Mouse (Mus musculus) frontal cortex, adult 2 months (tissue): ENCODE measurements around the gene Mpzl1. TPM values are rescaled to one million over a fixed set of nuclear protein-coding genes. Genes with fewer than 3 reads are reported as not detected.
"Not testable (repeated sequence)": the region's sequence is repeated elsewhere in the genome, so short reads cannot be mapped to it uniquely, and the experiment has no call there.

Experiments
- DNase-seq, 2 experiments: peaks; one replicate each; pipeline ENCODE4 v3.0.0; 2022; ENCODE audit warnings: low spot score in 1 of 2; ENCODE audit errors: extremely low spot score in 1 of 2
- polyA plus RNA-seq: library from polyadenylated mRNA; depleted of rRNA; stranded (reverse); fragments of >200 nt; gene quantifications from 2 replicates; pipeline ENCODE4 v1.2.3, GENCODE M21; 2012; rRNA removed

Gene Mpzl1
- 41.2 and 41.7 TPM in 2 replicates for polyA plus RNA-seq

- DNase-seq: peak; percentile 97 to 99
These were observed at the start of gene Mpzl1 for GRCm38 (mm10) chr1:165634151-165634884. TSS of gene Mpzl1 (minus strand) at chr1:165634538.

DNA sequence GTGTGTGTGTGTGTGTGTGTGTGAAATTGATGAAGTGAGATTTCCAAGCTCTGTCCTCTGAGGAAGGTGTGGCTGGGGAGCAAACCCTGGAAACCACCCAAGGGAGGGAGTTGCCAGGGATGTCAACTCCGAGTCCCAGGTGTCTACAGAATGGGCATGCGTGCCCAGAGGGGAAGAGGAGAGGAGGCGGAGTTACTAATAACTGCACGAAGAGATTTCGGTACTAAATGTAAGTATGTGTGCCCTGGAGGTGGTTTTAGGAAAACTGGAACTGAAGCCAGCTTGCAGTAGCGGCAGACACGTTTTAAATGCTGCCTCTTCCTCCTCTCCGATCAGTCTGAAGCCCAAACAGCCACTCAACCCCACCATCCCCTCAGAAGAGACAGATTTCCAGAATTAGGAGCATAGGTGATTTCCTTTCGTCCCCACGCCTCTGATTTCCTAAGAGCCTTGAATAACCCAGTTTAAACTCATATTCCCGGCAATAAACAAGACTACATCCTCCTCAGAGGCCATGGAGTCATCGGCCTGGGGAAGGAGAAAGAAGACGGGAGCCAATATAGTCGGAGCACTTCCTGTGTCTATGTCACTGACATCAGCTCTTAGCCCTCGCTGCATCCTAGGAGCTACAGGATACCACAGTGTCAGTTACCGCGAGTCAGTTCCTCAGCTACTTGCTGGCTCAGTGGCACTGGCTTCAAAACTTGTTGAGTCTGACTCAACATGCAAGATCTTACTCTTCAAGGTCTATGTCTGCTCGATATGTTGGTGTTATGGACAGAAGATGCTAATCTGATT is 47.9 kb upstream of the Mpzl1 start:
- DNase-seq: no peak

DNA sequence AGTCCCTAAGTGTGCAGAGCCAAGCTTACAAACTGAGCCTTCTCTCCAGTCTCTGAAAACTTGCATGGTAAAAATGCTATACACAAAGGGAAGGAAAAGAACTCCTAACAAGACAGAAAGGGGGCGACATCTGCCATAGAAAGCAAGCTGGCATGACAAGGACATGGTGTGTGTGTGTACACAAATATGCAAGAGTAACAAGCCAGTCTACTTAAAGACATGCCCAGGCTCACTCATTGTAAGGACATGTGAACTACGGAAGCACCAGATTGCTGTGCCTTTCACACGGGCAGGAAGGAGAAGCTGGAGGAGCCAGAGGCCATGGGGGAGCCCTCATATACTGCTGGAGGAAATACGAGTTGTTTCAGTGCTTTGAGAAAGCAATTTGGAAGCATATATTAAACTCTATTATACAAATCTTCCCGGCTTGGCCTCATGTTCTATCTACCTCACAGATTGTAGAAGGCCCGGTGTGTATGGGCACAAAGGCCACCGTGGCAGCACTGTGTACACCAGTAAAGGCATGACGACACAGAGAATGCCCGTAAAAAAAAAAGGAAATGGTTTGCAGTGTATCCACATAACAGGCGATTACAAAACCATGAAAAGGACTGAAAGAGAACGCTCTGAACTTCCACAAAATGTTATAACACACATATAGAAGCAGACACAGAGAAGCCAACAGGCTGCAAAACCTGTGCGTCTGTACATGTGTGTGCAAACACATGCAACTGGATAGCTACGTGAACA is 46.9 kb upstream of the Mpzl1 start:
- no peak for DNase-seq

DNA sequence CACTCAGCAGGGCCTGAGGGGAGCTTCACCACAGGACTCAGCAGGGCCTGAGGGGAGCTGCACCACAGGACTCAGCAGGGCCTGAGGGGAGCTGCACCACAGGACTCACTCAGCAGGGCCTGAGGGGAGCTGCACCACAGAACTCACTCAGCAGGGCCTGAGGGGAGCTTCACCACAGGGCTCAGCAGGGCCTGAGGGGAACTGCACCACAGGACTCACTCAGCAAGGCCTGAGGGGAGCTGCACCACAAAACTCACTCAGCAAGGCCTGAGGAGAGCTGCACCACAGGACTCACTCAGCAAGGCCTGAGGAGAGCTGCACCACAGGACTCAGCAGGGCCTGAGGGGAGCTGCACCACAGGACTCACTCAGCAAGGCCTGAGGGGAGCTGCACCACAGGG is 45.7 kb upstream of the Mpzl1 start:
- not testable (repeated sequence) for DNase-seq

DNA sequence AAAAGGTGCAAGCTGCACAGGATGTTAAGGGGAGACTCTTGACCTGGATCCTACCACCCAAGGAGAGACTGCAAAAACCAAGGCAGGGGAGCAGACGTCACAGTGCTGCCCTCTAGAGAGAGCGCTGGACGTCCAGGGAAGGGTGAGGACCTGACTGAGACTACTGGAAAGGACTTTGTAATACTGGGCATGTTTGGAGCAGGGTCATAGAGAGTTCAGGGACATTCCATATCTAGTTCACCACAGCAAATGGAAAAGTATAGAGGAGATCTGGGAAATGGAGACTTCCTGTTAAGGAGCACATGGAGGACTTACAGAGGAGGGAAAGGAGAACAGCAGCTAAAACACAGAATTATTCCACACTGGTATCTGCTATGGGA is 45.3 kb upstream of the Mpzl1 start:
- DNase-seq: no peak

DNA sequence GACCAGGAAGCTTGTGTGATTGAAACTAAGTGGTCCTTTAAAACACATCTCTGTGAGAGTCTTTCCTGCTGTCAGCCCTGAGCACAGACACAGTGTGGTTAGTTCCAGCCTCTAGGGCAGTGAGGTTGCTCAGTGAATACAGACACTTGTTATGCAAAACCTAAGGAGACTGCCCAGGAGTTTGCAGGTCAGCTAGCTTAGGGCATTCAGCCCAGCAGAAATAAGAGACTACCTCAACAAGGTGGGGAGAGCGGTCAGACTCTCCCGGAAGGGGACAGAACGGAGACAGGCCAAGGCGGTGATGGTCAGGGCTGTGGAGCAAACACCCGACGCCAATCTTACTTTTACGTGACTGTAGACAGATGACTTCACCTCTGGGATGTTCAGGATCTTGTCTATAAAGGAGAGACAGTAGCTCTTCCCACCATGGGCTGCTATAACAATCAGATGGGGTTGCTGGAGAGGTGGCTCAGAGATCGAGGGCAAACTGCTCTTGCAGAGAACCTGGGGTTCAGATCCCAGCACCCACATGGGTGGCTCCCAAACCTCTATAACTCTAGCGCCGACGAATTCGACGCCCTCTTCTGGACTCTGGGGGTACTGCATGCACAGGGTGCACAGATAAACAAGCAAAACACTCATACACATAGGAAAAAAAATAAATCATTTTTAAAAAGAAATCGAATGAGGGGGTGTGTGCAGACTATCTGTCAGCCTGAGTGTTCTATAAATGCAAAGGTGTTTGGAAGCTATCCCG is 44.7 kb upstream of the Mpzl1 start:
- DNase-seq: no peak

- DNase-seq: no peak
These were observed 43.2 kb upstream of the Mpzl1 start for GRCm38 (mm10) chr1:165677558-165677957.

DNA sequence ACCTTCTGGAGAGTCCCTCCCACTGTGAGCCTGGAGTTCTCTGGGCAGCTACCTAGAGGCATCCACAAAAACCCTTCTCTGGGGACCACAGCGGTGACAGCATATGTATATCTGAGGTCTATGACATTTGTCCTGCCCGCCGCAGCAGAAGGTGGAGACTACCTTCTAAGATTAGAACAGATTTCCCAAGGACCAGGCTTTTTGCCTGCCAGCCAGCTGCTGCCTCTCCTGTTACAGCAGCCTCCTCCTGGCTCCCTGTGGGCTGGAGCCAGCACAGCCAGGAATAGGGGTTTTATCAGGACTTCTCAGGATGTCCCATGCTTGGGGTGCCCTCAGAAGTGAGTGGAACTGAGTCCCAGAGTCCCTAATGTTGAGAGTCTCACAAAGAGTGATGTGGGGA is 42.7 kb upstream of the Mpzl1 start:
- DNase-seq: no peak

DNA sequence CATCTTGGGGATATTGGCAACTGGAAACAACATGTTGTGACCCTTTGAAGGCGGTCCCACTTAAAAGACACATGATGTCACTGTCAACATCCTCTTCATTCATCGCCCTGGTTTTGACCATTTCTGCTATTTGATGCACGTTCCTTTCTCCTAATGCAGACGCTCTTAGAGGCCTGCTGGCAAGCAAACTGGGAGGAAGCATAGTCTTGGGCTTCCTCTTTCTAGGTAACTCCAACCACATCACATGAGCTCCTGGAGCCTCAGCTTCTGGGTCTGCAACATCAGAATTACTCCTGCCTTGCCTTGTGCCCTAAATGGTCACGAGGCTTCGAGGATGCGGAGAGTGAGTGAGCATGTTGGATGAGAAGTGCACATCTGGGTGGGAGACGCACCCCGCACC is 40.8 kb upstream of the Mpzl1 start:
- no peak for DNase-seq

GRCm38 (mm10) chr1:165672355-165672754 is 38.0 kb upstream of the Mpzl1 start:
- no peak for DNase-seq

DNA sequence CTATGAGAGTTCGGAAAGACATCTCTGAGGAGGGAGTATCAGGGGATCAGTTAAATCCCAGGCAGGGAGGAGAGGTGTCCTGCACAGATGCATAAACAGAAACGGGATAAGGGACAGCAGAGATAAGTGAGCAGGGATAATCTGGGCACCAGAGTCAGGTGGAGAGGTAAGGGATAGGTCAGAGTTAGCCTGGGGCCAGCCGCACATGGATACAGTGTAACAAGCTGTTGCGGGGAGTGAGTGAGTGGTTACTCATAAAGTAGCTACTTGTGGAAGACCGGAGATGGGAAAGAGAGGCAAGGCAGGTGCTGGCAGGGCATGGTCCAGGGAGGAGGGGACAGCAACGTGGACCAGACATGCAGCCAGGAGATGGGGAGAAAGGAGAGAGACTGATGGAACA is 35.7 kb upstream of the Mpzl1 start:
- DNase-seq: no peak

- no peak for DNase-seq
These were observed 34.6 kb upstream of the Mpzl1 start for GRCm38 (mm10) chr1:165668904-165669303.

GRCm38 (mm10) chr1:165667380-165667779 is 33.0 kb upstream of the Mpzl1 start:
- no peak for DNase-seq

DNA sequence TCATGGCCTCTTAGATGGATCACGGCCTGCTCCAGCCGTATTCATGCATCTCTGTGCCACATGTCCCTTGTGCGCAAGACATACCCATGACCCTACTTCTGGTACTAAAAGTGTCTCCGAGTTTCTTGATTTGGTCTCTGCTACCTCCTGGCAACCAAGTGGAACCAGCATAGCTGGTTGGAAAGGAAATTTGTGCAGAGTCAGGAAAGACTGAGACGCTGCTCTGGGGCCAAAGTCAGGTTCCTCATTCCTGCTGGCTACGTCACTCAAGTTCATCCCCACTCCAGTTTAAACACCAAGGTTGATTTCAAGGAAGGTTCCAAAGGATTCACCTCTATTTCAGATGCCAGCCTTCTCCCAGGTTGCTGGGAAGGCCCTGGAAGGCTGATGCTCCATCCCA is 32.6 kb upstream of the Mpzl1 start:
- no peak for DNase-seq

DNA sequence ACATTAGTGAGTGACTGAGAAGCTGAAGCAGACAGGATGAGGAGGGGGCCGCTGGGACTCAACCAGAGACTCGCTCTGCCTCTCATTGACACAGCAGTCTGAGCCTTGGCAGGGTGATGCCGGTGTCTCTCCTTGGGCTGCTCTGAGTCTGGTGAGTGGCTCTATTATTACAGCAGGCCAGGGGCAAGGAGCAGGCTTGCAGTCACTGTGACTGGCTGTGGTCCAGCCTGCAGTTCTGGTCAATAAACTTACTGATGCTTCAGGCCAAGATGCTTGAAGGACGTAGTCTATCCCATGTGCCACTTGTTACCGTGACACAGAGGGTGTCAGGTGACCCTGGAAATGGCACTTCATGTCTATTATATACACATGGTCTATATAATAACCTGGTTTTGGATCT is 31.4 kb upstream of the Mpzl1 start:
- DNase-seq: no peak

DNA sequence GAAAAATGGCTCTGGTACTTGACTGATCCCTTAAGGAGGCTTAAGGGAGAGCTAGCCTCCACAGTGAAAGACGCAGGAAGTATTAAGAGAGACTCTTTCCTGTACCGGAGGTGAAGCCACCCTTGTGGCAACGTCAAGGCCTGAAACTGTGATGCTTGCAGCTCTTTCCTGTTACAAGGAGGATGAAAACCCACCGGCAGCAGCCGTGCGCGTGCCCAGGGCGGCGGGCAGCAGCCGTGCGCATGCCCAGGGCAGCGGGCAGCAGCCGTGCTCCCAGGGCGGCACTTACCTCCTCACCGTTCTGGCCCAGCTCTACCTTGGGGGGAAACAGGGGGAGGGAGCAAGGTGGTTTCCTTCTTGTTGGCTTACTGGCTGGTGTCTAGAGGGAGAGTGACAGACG is 28.9 kb upstream of the Mpzl1 start:
- DNase-seq: no peak

- DNase-seq: no peak
These were observed 28.3 kb upstream of the Mpzl1 start for GRCm38 (mm10) chr1:165662426-165663192.

GRCm38 (mm10) chr1:165661725-165662124 is 27.4 kb upstream of the Mpzl1 start:
- no peak for DNase-seq

- no peak for DNase-seq
These were observed 26.9 kb upstream of the Mpzl1 start for GRCm38 (mm10) chr1:165661191-165661590.

DNA sequence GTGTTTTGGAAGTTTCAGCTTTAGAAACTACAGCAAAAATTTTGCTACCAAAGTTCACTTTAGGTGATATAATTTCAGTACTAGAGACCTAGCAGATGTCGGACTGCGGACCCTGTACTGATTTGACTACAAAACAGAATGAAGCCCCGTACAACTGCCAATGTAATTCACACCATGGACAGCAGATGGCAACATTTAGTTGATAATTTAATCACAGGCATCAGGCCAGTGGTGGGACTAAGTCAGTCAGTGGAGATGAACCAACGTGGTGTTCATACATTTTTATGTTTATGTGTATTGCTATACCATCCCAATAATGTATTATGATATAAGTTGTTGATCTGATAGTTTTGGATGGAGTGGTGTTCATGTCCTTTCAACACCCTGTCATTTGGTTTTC is 26.4 kb upstream of the Mpzl1 start:
- DNase-seq: peak in 1 of 2 experiments; percentile 86
